Mouse (Mus musculus): Measurements from ENCODE around the gene Mitf. TPM values are rescaled to one million over a fixed set of nuclear protein-coding genes. Genes with fewer than 3 reads are reported as not detected.

The Mitf gene
- polyA plus RNA-seq (2017; shearing (Covaris generic)), result 1.3 TPM

GRCm38 (mm10) chr6:97806781-97807743 lies at the start of gene Mitf:
Mitf (plus strand) TSS chr6:97807052.

Other genes starting within 250 kb of the Mitf start
- gene Frmd4b, start 189.5 kb upstream of the Mitf start, polyA plus RNA-seq (2017; shearing (Covaris generic)), result 11.0 TPM

Data from CD4-positive, CD25-positive, alpha-beta regulatory T cell (primary cell).